Mouse (Mus musculus) v-Abl transformed pro-B cells (cell line): ENCODE measurements around the gene Rbfox1.

Experiments
- in situ Hi-C, 2 experiments: fragments of 400-800 bp; cut with MboI; formaldehyde crosslinking; loops; one replicate each; pipeline ENCODE4 v1.15.1; 2025; ENCODE audit not compliant: unreplicated experiment in 2 of 2

Rbfox1 gene

GRCm38 (mm10) chr16:6430981-6431380 lies 545.8 kb downstream of the Rbfox1 start:
- in situ Hi-C loops: no loop called here

- in situ Hi-C loops: no loop called here
Measured at GRCm38 (mm10) chr16:6436445-6436844, 551.3 kb downstream of the Rbfox1 start.

- in situ Hi-C loops: no loop called here
Measured at GRCm38 (mm10) chr16:6448250-6448649, 563.1 kb downstream of the Rbfox1 start.

GRCm38 (mm10) chr16:6455349-6455748 lies 570.2 kb downstream of the Rbfox1 start:
- in situ Hi-C loops: no loop called here

- in situ Hi-C loops: loop anchor here (10.0 to 25.0 kb wide), 4 partner anchors 1004 to 1274 kb away; partner anchors contain the start of gene Nagpa (in 1 of the 2)
Measured at GRCm38 (mm10) chr16:6479094-6479590, 594.0 kb downstream of the Rbfox1 start.

- in situ Hi-C loops: loop anchor here (10.0 to 25.0 kb wide), 4 partner anchors 1005 to 1275 kb away; partner anchors contain the start of gene Nagpa (in 1 of the 2)
Measured at GRCm38 (mm10) chr16:6479616-6480410, 594.7 kb downstream of the Rbfox1 start.

- in situ Hi-C loops: loop anchor here in 1 of 2 experiments (25.0 kb wide), 1 partner anchor 1168 kb away; no protein-coding TSS in a partner anchor
Measured at GRCm38 (mm10) chr16:6480411-6480728, 595.2 kb downstream of the Rbfox1 start.

GRCm38 (mm10) chr16:6483628-6484027 lies 598.5 kb downstream of the Rbfox1 start:
- in situ Hi-C loops: loop anchor here in 1 of 2 experiments (25.0 kb wide), 1 partner anchor 1171 kb away; no protein-coding TSS in a partner anchor

GRCm38 (mm10) chr16:6485631-6486030 lies 600.5 kb downstream of the Rbfox1 start:
- in situ Hi-C loops: loop anchor here in 1 of 2 experiments (25.0 kb wide), 1 partner anchor 1173 kb away; no protein-coding TSS in a partner anchor

GRCm38 (mm10) chr16:6502219-6502618 lies 617.1 kb downstream of the Rbfox1 start:
- in situ Hi-C loops: no loop called here

GRCm38 (mm10) chr16:6503573-6504331 lies 618.6 kb downstream of the Rbfox1 start:
- in situ Hi-C loops: no loop called here

- in situ Hi-C loops: no loop called here
Measured at GRCm38 (mm10) chr16:6508924-6509323, 623.8 kb downstream of the Rbfox1 start.

GRCm38 (mm10) chr16:6519474-6519873 lies 634.3 kb downstream of the Rbfox1 start:
- in situ Hi-C loops: no loop called here

GRCm38 (mm10) chr16:6525507-6526170 lies 640.5 kb downstream of the Rbfox1 start:
- in situ Hi-C loops: no loop called here

- in situ Hi-C loops: no loop called here
Measured at GRCm38 (mm10) chr16:6531459-6531858, 646.3 kb downstream of the Rbfox1 start.

GRCm38 (mm10) chr16:6532077-6532995 lies 647.2 kb downstream of the Rbfox1 start:
- in situ Hi-C loops: no loop called here

- in situ Hi-C loops: no loop called here
Measured at GRCm38 (mm10) chr16:6555776-6556175, 670.6 kb downstream of the Rbfox1 start.

- in situ Hi-C loops: no loop called here
Measured at GRCm38 (mm10) chr16:6557726-6558125, 672.6 kb downstream of the Rbfox1 start.

- in situ Hi-C loops: no loop called here
Measured at GRCm38 (mm10) chr16:6584700-6585099, 699.5 kb downstream of the Rbfox1 start.

- in situ Hi-C loops: no loop called here
Measured at GRCm38 (mm10) chr16:6585204-6585603, 700.0 kb downstream of the Rbfox1 start.
